Mouse (Mus musculus): ENCODE data around the gene Uggt1. TPM values are rescaled to one million over a fixed set of nuclear protein-coding genes. Genes with fewer than 3 reads are reported as not detected.

The Uggt1 gene
- polyA plus RNA-seq, 1 experiment from 2014 or later: 56.1 TPM

GRCm38 (mm10) chr1:36254635-36255360, 10.3 kb upstream of the Uggt1 start:
- WGBS: 3% methylated on average over 25 of the region's 25 CpGs
- H3K27me3 ChIP-seq: no peaks in the 10 kb centered on the region
- H3K27ac ChIP-seq: peak overlapping the region; percentile 81
- no peaks in the 10 kb centered on the region for H3K36me3 ChIP-seq
- H3K9ac ChIP-seq: 0 out of 2 replicates have a peak overlapping the region, but pooled peaks have one; percentile 12
- H3K4me3 ChIP-seq (replicated peaks): peak overlapping the region; percentile 34
- H3K4me2 ChIP-seq: peak overlapping the region; percentile 59
- 0 out of 2 replicates have a peak, but pooled peaks cover 10% of the 10 kb centered on the region for H3K9me3 ChIP-seq (replicated peaks)
- peaks cover 22% of the 10 kb centered on the region for H3K4me1 ChIP-seq
- peak; percentile 48 for ATAC-seq (replicated peaks; ENCODE audit: low FRiP score)

- Histone ChIP-seq H3K4me2 (no peak overlapping the region), H3K9me3 (replicated peaks) (0 out of 2 replicates have a peak, but pooled peaks cover 6% of the 10 kb centered on the region), H3K36me3 (no peaks in the 10 kb centered on the region), H3K27me3 (no peaks in the 10 kb centered on the region), H3K9ac (no peak overlapping the region), H3K4me3 (replicated peaks) (no peak overlapping the region), H3K4me1 (peaks cover 22% of the 10 kb centered on the region), H3K27ac (no peak overlapping the region)
- 6% methylated on average over 6 of the region's 6 CpGs for WGBS
- ATAC-seq (replicated peaks; ENCODE audit: low FRiP score): peak; percentile 38; the same call in 1 of the 2 replicates
Measured at GRCm38 (mm10) chr1:36252791-36253190, 8.3 kb upstream of the Uggt1 start.

GRCm38 (mm10) chr1:36251426-36251825, 6.9 kb upstream of the Uggt1 start:
- ATAC-seq (replicated peaks; ENCODE audit: low FRiP score): no peak
- Histone ChIP-seq H3K36me3 (no peaks in the 10 kb centered on the region), H3K4me2 (no peak overlapping the region), H3K27me3 (no peaks in the 10 kb centered on the region), H3K9ac (no peak overlapping the region), H3K9me3 (replicated peaks) (0 out of 2 replicates have a peak, but pooled peaks cover 2% of the 10 kb centered on the region), H3K4me1 (peaks cover 22% of the 10 kb centered on the region), H3K4me3 (replicated peaks) (no peak overlapping the region), H3K27ac (no peak overlapping the region)
- WGBS: 14% methylated on average over 9 of the region's 9 CpGs

GRCm38 (mm10) chr1:36246688-36247087, 2.2 kb upstream of the Uggt1 start:
- ATAC-seq (replicated peaks; ENCODE audit: low FRiP score): no peak
- Histone ChIP-seq H3K27ac (no peak overlapping the region), H3K9ac (no peak overlapping the region), H3K4me2 (no peak overlapping the region), H3K4me1 (peaks cover 23% of the 10 kb centered on the region), H3K9me3 (replicated peaks) (no peaks in the 10 kb centered on the region), H3K27me3 (no peaks in the 10 kb centered on the region), H3K36me3 (no peaks in the 10 kb centered on the region), H3K4me3 (replicated peaks) (no peak overlapping the region)
- WGBS: 58% methylated on average over 6 of the region's 6 CpGs

- no peaks in the 10 kb centered on the region for H3K36me3 ChIP-seq
- no peak overlapping the region for H3K4me2 ChIP-seq
- 85% methylated on average over 4 of the region's 4 CpGs for WGBS
- no peaks in the 10 kb centered on the region for H3K27me3 ChIP-seq
- H3K9me3 ChIP-seq (replicated peaks): no peaks in the 10 kb centered on the region
- H3K27ac ChIP-seq: no peak overlapping the region
- H3K9ac ChIP-seq: no peak overlapping the region
- H3K4me1 ChIP-seq: peaks cover 21% of the 10 kb centered on the region
- no peak for ATAC-seq (replicated peaks; ENCODE audit: low FRiP score)
- no peak overlapping the region for H3K4me3 ChIP-seq (replicated peaks)
Measured at GRCm38 (mm10) chr1:36244828-36245215, 302 bp upstream of the Uggt1 start.

GRCm38 (mm10) chr1:36243447-36244057, 968 bp downstream of the Uggt1 start:
- WGBS: 2% methylated on average over 21 of the region's 21 CpGs

GRCm38 (mm10) chr1:36241903-36242429, 2.6 kb downstream of the Uggt1 start:
- H3K27ac ChIP-seq: no peak overlapping the region
- no peak for ATAC-seq (replicated peaks; ENCODE audit: low FRiP score)
- no peaks in the 10 kb centered on the region for H3K9me3 ChIP-seq (replicated peaks)
- WGBS: 71% methylated on average over 15 of the region's 15 CpGs
- no peak overlapping the region for H3K9ac ChIP-seq
- no peaks in the 10 kb centered on the region for H3K27me3 ChIP-seq
- H3K4me2 ChIP-seq: peak overlapping the region; percentile 71; the same call in 1 of the 2 replicates
- no peak overlapping the region for H3K4me3 ChIP-seq (replicated peaks)
- peaks cover 21% of the 10 kb centered on the region for H3K4me1 ChIP-seq
- no peaks in the 10 kb centered on the region for H3K36me3 ChIP-seq

More at GRCm38 (mm10) chr1:36243447-36244057, 968 bp downstream of the Uggt1 start:
- Histone ChIP-seq H3K27ac (peak overlapping the region; percentile 86), H3K27me3 (no peaks in the 10 kb centered on the region), H3K4me3 (replicated peaks) (peak overlapping the region; percentile 96), H3K4me1 (peaks cover 21% of the 10 kb centered on the region), H3K9me3 (replicated peaks) (no peaks in the 10 kb centered on the region), H3K4me2 (peak overlapping the region; percentile 71), H3K36me3 (no peaks in the 10 kb centered on the region), H3K9ac (peak overlapping the region; percentile 73)
- no peak; the same call in 1 of the 2 replicates for ATAC-seq (replicated peaks; ENCODE audit: low FRiP score)

- Histone ChIP-seq H3K36me3 (no peaks in the 10 kb centered on the region), H3K9me3 (replicated peaks) (no peaks in the 10 kb centered on the region), H3K27ac (no peak overlapping the region), H3K4me2 (no peak overlapping the region), H3K4me3 (replicated peaks) (no peak overlapping the region), H3K9ac (no peak overlapping the region), H3K4me1 (peaks cover 26% of the 10 kb centered on the region), H3K27me3 (no peaks in the 10 kb centered on the region)
- ATAC-seq (replicated peaks; ENCODE audit: low FRiP score): no peak
- 80% methylated on average over 6 of the region's 6 CpGs for WGBS
Measured at GRCm38 (mm10) chr1:36240176-36240575, 4.3 kb downstream of the Uggt1 start.

GRCm38 (mm10) chr1:36239396-36239795, 5.1 kb downstream of the Uggt1 start:
- H3K27ac ChIP-seq: no peak overlapping the region
- H3K36me3 ChIP-seq: peaks cover 4% of the 10 kb centered on the region
- no peak for ATAC-seq (replicated peaks; ENCODE audit: low FRiP score)
- H3K9ac ChIP-seq: no peak overlapping the region
- H3K4me2 ChIP-seq: no peak overlapping the region
- WGBS: 94% methylated on average over 10 of the region's 10 CpGs
- no peak overlapping the region for H3K4me3 ChIP-seq (replicated peaks)
- no peaks in the 10 kb centered on the region for H3K9me3 ChIP-seq (replicated peaks)
- H3K4me1 ChIP-seq: peaks cover 26% of the 10 kb centered on the region
- H3K27me3 ChIP-seq: no peaks in the 10 kb centered on the region

GRCm38 (mm10) chr1:36235855-36236254, 8.7 kb downstream of the Uggt1 start:
- H3K9me3 ChIP-seq (replicated peaks): no peaks in the 10 kb centered on the region
- 0 out of 2 replicates have a peak, but pooled peaks cover 5% of the 10 kb centered on the region for H3K4me1 ChIP-seq
- H3K36me3 ChIP-seq: peaks cover 25% of the 10 kb centered on the region
- no peak overlapping the region for H3K9ac ChIP-seq
- no peak overlapping the region for H3K27ac ChIP-seq
- WGBS: 32% methylated on average over 2 of the region's 2 CpGs
- H3K27me3 ChIP-seq: no peaks in the 10 kb centered on the region
- 0 out of 2 replicates have a peak, but pooled peaks have one; percentile 33 for ATAC-seq (replicated peaks; ENCODE audit: low FRiP score)
- no peak overlapping the region for H3K4me2 ChIP-seq
- H3K4me3 ChIP-seq (replicated peaks): no peak overlapping the region

- no peak overlapping the region for H3K27ac ChIP-seq
- WGBS: 78% methylated on average over 9 of the region's 9 CpGs
- H3K9ac ChIP-seq: no peak overlapping the region
- H3K27me3 ChIP-seq: no peaks in the 10 kb centered on the region
- H3K36me3 ChIP-seq: peaks cover 29% of the 10 kb centered on the region
- no peak overlapping the region for H3K4me3 ChIP-seq (replicated peaks)
- H3K4me1 ChIP-seq: 0 out of 2 replicates have a peak, but pooled peaks cover 5% of the 10 kb centered on the region
- ATAC-seq (replicated peaks; ENCODE audit: low FRiP score): no peak
- no peaks in the 10 kb centered on the region for H3K9me3 ChIP-seq (replicated peaks)
- no peak overlapping the region for H3K4me2 ChIP-seq
Measured at GRCm38 (mm10) chr1:36235057-36235639, 9.4 kb downstream of the Uggt1 start.

- H3K4me2 ChIP-seq: no peak overlapping the region
- H3K9me3 ChIP-seq (replicated peaks): no peaks in the 10 kb centered on the region
- no peaks in the 10 kb centered on the region for H3K27me3 ChIP-seq
- no peak for ATAC-seq (replicated peaks; ENCODE audit: low FRiP score)
- H3K4me3 ChIP-seq (replicated peaks): no peak overlapping the region
- 83% methylated on average over 6 of the region's 6 CpGs for WGBS
- H3K36me3 ChIP-seq: peaks cover 43% of the 10 kb centered on the region
- H3K27ac ChIP-seq: no peak overlapping the region
- H3K4me1 ChIP-seq: 0 out of 2 replicates have a peak, but pooled peaks cover 5% of the 10 kb centered on the region
- no peak overlapping the region for H3K9ac ChIP-seq
Measured at GRCm38 (mm10) chr1:36233218-36233617, 11.3 kb downstream of the Uggt1 start.

Data from kidney, embryonic 15.5 days (tissue).